In the genomic region with DNA sequence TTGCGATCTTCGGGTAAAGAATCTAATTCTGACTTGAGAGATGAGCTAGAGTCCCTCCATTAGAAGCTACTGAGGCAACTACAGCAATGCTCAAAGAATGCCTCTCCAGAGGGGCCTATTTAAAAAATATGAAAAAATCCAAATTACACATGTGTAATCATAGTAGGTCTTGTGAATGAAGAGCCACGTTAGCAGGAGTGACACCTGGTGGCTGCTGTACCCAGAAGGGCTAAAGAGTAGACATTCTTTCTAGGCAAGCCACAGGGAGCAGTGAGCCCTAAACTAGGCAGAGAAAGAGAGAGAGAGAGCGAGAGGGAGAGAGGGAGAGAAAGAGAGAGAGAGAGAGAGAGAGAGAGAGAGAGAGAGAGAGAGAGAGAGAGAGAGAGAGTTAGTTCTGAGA, we compare ENCODE assay signal across 24 mouse cellular contexts.
DNase-seq lines count a peak whose midpoint lies in the region; ATAC-seq and TF ChIP-seq lines count a peak whose summit lies in the region.
"Had no signal": no experiment of that assay in that cellular context is flagged by ENCODE, and none has a peak within 500 bp of the region (broad histone marks: within the 10 kb centered on the region; RNA-seq: fewer than 3 reads in every experiment).

No protein-coding gene starts in this region.

- H3K27me3 ChIP-seq in hindbrain, embryonic 14.5 days (ENCODE audit: control insufficient read depth, insufficient read depth, low read length), result no peaks in the 10 kb centered on the region
- H3K27me3 ChIP-seq in hindbrain, embryonic 13.5 days, result no peaks in the 10 kb centered on the region
- no peaks in the 10 kb centered on the region for H3K27me3 ChIP-seq in midbrain, postnatal 0 days (ENCODE audit: insufficient read depth, low read length)
- no peaks in the 10 kb centered on the region for H3K27me3 ChIP-seq in midbrain, embryonic 15.5 days (replicated peaks)
- H3K27me3 ChIP-seq: embryonic facial prominence, embryonic 13.5 days; forebrain, embryonic 12.5 days; hindbrain, embryonic 15.5 days; limb, embryonic 13.5 days; neural tube, embryonic 13.5 days had no signal

- H3K4me3 ChIP-seq in hindbrain, embryonic 14.5 days (replicated peaks; ENCODE audit: low read length), result no peak overlapping the region
- H3K4me3 ChIP-seq in hindbrain, embryonic 13.5 days, result no peak overlapping the region
- H3K4me3 ChIP-seq in left cerebral cortex, adult 2 months, result no peak overlapping the region
- no peak overlapping the region for H3K4me3 ChIP-seq in midbrain, postnatal 0 days (ENCODE audit: low read depth, low read length)
- no peak overlapping the region for H3K4me3 ChIP-seq in midbrain, embryonic 15.5 days
- H3K4me3 ChIP-seq: embryonic facial prominence, embryonic 13.5 days; erythroblast, embryonic 14.5 days; forebrain, embryonic 12.5 days; heart, embryonic 10.5 days; hindbrain, embryonic 15.5 days; limb, embryonic 13.5 days; myocyte; neural tube, embryonic 13.5 days had no signal

- intact Hi-C loops in left cerebral cortex, adult 2 months (cut with DNase I), result no loop called here
- intact Hi-C loops in left cerebral cortex, postnatal 4 days (cut with DNase I), result no loop called here
- intact Hi-C loops in left cerebral cortex, postnatal 14 days (cut with DNase I), result no loop called here

- peak; percentile 22 for DNase-seq in hindbrain, embryonic 14.5 days (ENCODE audit: low spot score)
- no peak for DNase-seq in left cerebral cortex, adult 2 months (ENCODE audit: extremely low spot score in 1 of 2, low spot score in 2 of 2)
- DNase-seq in left cerebral cortex, postnatal 4 days, result no peak
- no peak for DNase-seq in midbrain, postnatal 0 days (ENCODE audit: low spot score)
- DNase-seq in left cerebral cortex, postnatal 14 days (ENCODE audit: low spot score in 2 of 2), result no peak
- DNase-seq: adrenal gland, postnatal 10 days; cerebellum, adult 2 months; cerebellum, postnatal 25 days; kidney, postnatal 10 days; lung, postnatal 4 days; midbrain, embryonic 14.5 days; thymus, postnatal 36 days had no signal

- peak; percentile 12 for TF ChIP-seq CTCF in left cerebral cortex, adult 2 months (IDR thresholded peaks at IDR 0.05)
- 0 out of 2 replicates have a peak, but pooled peaks have one; percentile 13 for TF ChIP-seq CTCF in midbrain, postnatal 0 days (IDR thresholded peaks at IDR 0.05)

- H3K4me2 ChIP-seq in hindbrain, embryonic 14.5 days (replicated peaks), result no peak overlapping the region
- H3K4me2 ChIP-seq in hindbrain, embryonic 13.5 days, result no peak overlapping the region
- no peak overlapping the region for H3K4me2 ChIP-seq in midbrain, postnatal 0 days (ENCODE audit: low read depth, low read length, poor library complexity, severe bottlenecking)
- H3K4me2 ChIP-seq in midbrain, embryonic 15.5 days, result no peak overlapping the region
- H3K4me2 ChIP-seq: embryonic facial prominence, embryonic 13.5 days; forebrain, embryonic 12.5 days; hindbrain, embryonic 15.5 days; limb, embryonic 13.5 days; neural tube, embryonic 13.5 days had no signal

- H3K27ac ChIP-seq in hindbrain, embryonic 14.5 days, result no peak overlapping the region
- H3K27ac ChIP-seq in hindbrain, embryonic 13.5 days, result no peak overlapping the region
- no peak overlapping the region for H3K27ac ChIP-seq in left cerebral cortex, adult 2 months
- H3K27ac ChIP-seq in midbrain, postnatal 0 days (ENCODE audit: low read depth, low read length), result no peak overlapping the region
- no peak overlapping the region for H3K27ac ChIP-seq in midbrain, embryonic 15.5 days
- H3K27ac ChIP-seq: embryonic facial prominence, embryonic 13.5 days; forebrain, embryonic 12.5 days; heart, embryonic 10.5 days; hindbrain, embryonic 15.5 days; limb, embryonic 13.5 days; liver, embryonic 14.5 days; neural tube, embryonic 13.5 days had no signal

- no peaks in the 10 kb centered on the region for H3K4me1 ChIP-seq in hindbrain, embryonic 14.5 days (replicated peaks; ENCODE audit: control insufficient read depth, insufficient read depth, low read length)
- H3K4me1 ChIP-seq in hindbrain, embryonic 13.5 days (replicated peaks), result no peaks in the 10 kb centered on the region
- H3K4me1 ChIP-seq in midbrain, postnatal 0 days (ENCODE audit: insufficient read depth, low read length), result no peaks in the 10 kb centered on the region
- H3K4me1 ChIP-seq in midbrain, embryonic 15.5 days, result no peaks in the 10 kb centered on the region
- H3K4me1 ChIP-seq: embryonic facial prominence, embryonic 13.5 days; forebrain, embryonic 12.5 days; heart, embryonic 10.5 days; hindbrain, embryonic 15.5 days; limb, embryonic 13.5 days; neural tube, embryonic 13.5 days had no signal

- 75% methylated on average over 4 of the region's 4 CpGs for WGBS in hindbrain, embryonic 14.5 days
- WGBS in hindbrain, embryonic 13.5 days, result 79% methylated on average over 4 of the region's 4 CpGs
- WGBS in midbrain, postnatal 0 days, result 77% methylated on average over 4 of the region's 4 CpGs
- 80% methylated on average over 4 of the region's 4 CpGs for WGBS in midbrain, embryonic 15.5 days

- no peak for ATAC-seq in hindbrain, embryonic 14.5 days (ENCODE audit: low FRiP score)
- no peak for ATAC-seq in hindbrain, embryonic 13.5 days (ENCODE audit: low FRiP score)
- ATAC-seq in midbrain, postnatal 0 days (ENCODE audit: low FRiP score), result no peak
- no peak for ATAC-seq in midbrain, embryonic 15.5 days (replicated peaks)
- ATAC-seq: intestine, embryonic 16.5 days had no signal

- H3K36me3 ChIP-seq in hindbrain, embryonic 14.5 days (replicated peaks; ENCODE audit: control insufficient read depth, insufficient read depth), result no peaks in the 10 kb centered on the region
- H3K36me3 ChIP-seq in hindbrain, embryonic 13.5 days, result no peaks in the 10 kb centered on the region
- H3K36me3 ChIP-seq in midbrain, postnatal 0 days (ENCODE audit: insufficient read depth, low read length), result no peaks in the 10 kb centered on the region
- H3K36me3 ChIP-seq in midbrain, embryonic 15.5 days (replicated peaks), result no peaks in the 10 kb centered on the region
- H3K36me3 ChIP-seq: embryonic facial prominence, embryonic 13.5 days; forebrain, embryonic 12.5 days; heart, embryonic 10.5 days; hindbrain, embryonic 15.5 days; limb, embryonic 13.5 days; neural tube, embryonic 13.5 days had no signal

- H3K9me3 ChIP-seq in hindbrain, embryonic 14.5 days (ENCODE audit: control insufficient read depth, low read length), result no peaks in the 10 kb centered on the region
- no peaks in the 10 kb centered on the region for H3K9me3 ChIP-seq in hindbrain, embryonic 13.5 days
- H3K9me3 ChIP-seq in midbrain, postnatal 0 days (ENCODE audit: low read length), result no peaks in the 10 kb centered on the region
- no peaks in the 10 kb centered on the region for H3K9me3 ChIP-seq in midbrain, embryonic 15.5 days
- H3K9me3 ChIP-seq: embryonic facial prominence, embryonic 13.5 days; forebrain, embryonic 12.5 days; heart, embryonic 10.5 days; hindbrain, embryonic 15.5 days; limb, embryonic 13.5 days; neural tube, embryonic 13.5 days had no signal

- H3K9ac ChIP-seq in hindbrain, embryonic 14.5 days, result no peak overlapping the region
- H3K9ac ChIP-seq in hindbrain, embryonic 13.5 days, result no peak overlapping the region
- H3K9ac ChIP-seq in midbrain, postnatal 0 days (replicated peaks; ENCODE audit: low read length, poor library complexity, severe bottlenecking), result no peak overlapping the region
- H3K9ac ChIP-seq in midbrain, embryonic 15.5 days, result no peak overlapping the region
- H3K9ac ChIP-seq: embryonic facial prominence, embryonic 13.5 days; forebrain, embryonic 12.5 days; hindbrain, embryonic 15.5 days; limb, embryonic 13.5 days; liver, embryonic 14.5 days; neural tube, embryonic 13.5 days had no signal
